Mouse (Mus musculus) adrenal gland, postnatal 10 days (tissue): Measurements from ENCODE around the gene Myo3b. TPM values are rescaled to one million over a fixed set of nuclear protein-coding genes. Genes with fewer than 3 reads are reported as not detected.
A peak's percentile ranks its signal among the peaks of the same experiment; 100 is the strongest.

Experiments
- DNase-seq: peaks from one replicate; pipeline ENCODE4 v3.0.0; 2021; ENCODE audit warnings: mixed read lengths
- total RNA-seq, 2 experiments: library from RNA; stranded (reverse); gene quantifications; 2 replicates each; pipeline ENCODE4 v1.2.3; 2021

Myo3b gene
- total RNA-seq, 2 experiments from 2014 or later = not detected

GRCm38 (mm10) chr2:70128590-70128989, 89.7 kb downstream of the Myo3b start:
- no peak for DNase-seq

- DNase-seq = peak; percentile 29
Observed at GRCm38 (mm10) chr2:70129566-70129965, 90.6 kb downstream of the Myo3b start.

GRCm38 (mm10) chr2:70133281-70133680, 94.4 kb downstream of the Myo3b start:
- DNase-seq = no peak

GRCm38 (mm10) chr2:70137226-70137998, 98.5 kb downstream of the Myo3b start:
- no peak for DNase-seq

GRCm38 (mm10) chr2:70143543-70144188, 104.7 kb downstream of the Myo3b start:
- no peak for DNase-seq

GRCm38 (mm10) chr2:70146993-70147581, 108.2 kb downstream of the Myo3b start:
- no peak for DNase-seq

- DNase-seq = no peak
Observed at GRCm38 (mm10) chr2:70148821-70149510, 110.0 kb downstream of the Myo3b start.

- no peak for DNase-seq
Observed at GRCm38 (mm10) chr2:70150399-70151035, 111.6 kb downstream of the Myo3b start.

- DNase-seq = no peak
Observed at GRCm38 (mm10) chr2:70151930-70152329, 113.0 kb downstream of the Myo3b start.

GRCm38 (mm10) chr2:70155226-70155836, 116.4 kb downstream of the Myo3b start:
- DNase-seq = no peak

- DNase-seq = no peak
Observed at GRCm38 (mm10) chr2:70159543-70159942, 120.6 kb downstream of the Myo3b start.

- no peak for DNase-seq
Observed at GRCm38 (mm10) chr2:70166231-70166630, 127.3 kb downstream of the Myo3b start.

GRCm38 (mm10) chr2:70167944-70168935, 129.3 kb downstream of the Myo3b start:
- DNase-seq = peak; percentile 26

GRCm38 (mm10) chr2:70170469-70170868, 131.5 kb downstream of the Myo3b start:
- DNase-seq = no peak

- no peak for DNase-seq
Observed at GRCm38 (mm10) chr2:70176823-70177708, 138.1 kb downstream of the Myo3b start.

- DNase-seq = no peak
Observed at GRCm38 (mm10) chr2:70177709-70178030, 138.7 kb downstream of the Myo3b start.

- DNase-seq = no peak
Observed at GRCm38 (mm10) chr2:70178241-70178640, 139.3 kb downstream of the Myo3b start.

- DNase-seq = no peak
Observed at GRCm38 (mm10) chr2:70182150-70182670, 143.3 kb downstream of the Myo3b start.

- no peak for DNase-seq
Observed at GRCm38 (mm10) chr2:70187040-70187439, 148.1 kb downstream of the Myo3b start.
